Mouse (Mus musculus): ENCODE data around the gene Pard3. TPM values are rescaled to one million over a fixed set of nuclear protein-coding genes. Genes with fewer than 3 reads are reported as not detected.

Gene Pard3
- polyA plus RNA-seq, 1 experiment from 2014 or later = 38.3 TPM

DNA sequence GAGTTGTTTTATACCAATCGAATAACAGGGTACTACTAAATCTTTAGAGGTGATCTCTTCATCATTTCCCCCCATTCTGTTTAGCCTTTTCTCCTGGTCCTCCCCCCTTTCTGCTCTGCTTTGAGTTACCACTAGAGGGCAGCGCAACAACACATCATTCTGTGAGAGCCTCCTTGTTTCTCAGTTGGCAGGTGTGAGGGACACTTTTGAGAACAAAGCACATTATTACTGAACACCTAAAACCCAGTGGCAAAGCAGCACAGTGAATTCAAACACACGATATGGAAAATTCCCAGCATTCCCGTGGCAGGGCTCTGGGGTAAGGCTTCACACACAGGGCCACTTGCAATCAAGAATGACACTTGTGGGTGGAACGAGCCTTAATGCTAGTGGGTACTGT lies 127.7 kb downstream of the Pard3 start:
- WGBS = 41% methylated on average over 5 of the region's 5 CpGs
- Histone ChIP-seq H3K4me3 (no peak overlapping the region), H3K27me3 (no peaks in the 10 kb centered on the region), H3K9ac (no peak overlapping the region), H3K4me2 (replicated peaks) (no peak overlapping the region), H3K4me1 (peaks cover 25% of the 10 kb centered on the region), H3K27ac (no peak overlapping the region; the same call in none of the 2 replicates), H3K36me3 (no peaks in the 10 kb centered on the region), H3K9me3 (replicated peaks) (no peaks in the 10 kb centered on the region)
- peak; percentile 36; the same call in 1 of the 2 replicates for ATAC-seq (ENCODE audit: low FRiP score)

DNA sequence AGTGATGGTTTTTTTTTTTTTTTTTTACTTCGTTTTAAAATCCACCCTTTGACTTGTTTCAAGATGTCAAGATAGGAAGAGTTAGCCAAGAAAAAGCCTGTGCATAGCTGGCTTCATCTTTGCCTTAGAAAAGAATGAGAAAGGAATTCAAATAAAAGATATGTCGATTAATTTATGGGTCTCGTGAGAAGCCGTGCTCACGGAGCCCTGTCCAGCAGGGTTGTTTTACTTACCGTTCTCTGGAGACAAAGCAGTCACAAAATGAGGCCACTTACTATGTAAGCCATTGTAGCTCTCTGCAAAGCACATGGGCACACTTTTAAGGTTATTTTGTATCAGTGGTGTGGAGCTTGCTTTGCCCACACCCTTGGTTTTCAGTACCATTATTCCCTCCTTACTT lies 128.1 kb downstream of the Pard3 start:
- no peaks in the 10 kb centered on the region for H3K27me3 ChIP-seq
- no peak overlapping the region for H3K4me2 ChIP-seq (replicated peaks)
- no peaks in the 10 kb centered on the region for H3K36me3 ChIP-seq
- no peak overlapping the region for H3K9ac ChIP-seq
- WGBS = 61% methylated on average over 6 of the region's 6 CpGs
- no peak for ATAC-seq (ENCODE audit: low FRiP score)
- peak overlapping the region; percentile 48 for H3K27ac ChIP-seq
- no peaks in the 10 kb centered on the region for H3K9me3 ChIP-seq (replicated peaks)
- no peak overlapping the region for H3K4me3 ChIP-seq
- H3K4me1 ChIP-seq = peaks cover 25% of the 10 kb centered on the region

GRCm38 (mm10) chr8:127192331-127192730 lies 128.6 kb downstream of the Pard3 start:
- H3K27me3 ChIP-seq = no peaks in the 10 kb centered on the region
- H3K27ac ChIP-seq = peak overlapping the region; percentile 48; the same call in 1 of the 2 replicates
- peaks cover 24% of the 10 kb centered on the region for H3K4me1 ChIP-seq
- H3K9ac ChIP-seq = no peak overlapping the region
- ATAC-seq (ENCODE audit: low FRiP score) = no peak
- H3K9me3 ChIP-seq (replicated peaks) = no peaks in the 10 kb centered on the region
- no peak overlapping the region for H3K4me2 ChIP-seq (replicated peaks)
- no peak overlapping the region for H3K4me3 ChIP-seq
- no peaks in the 10 kb centered on the region for H3K36me3 ChIP-seq
- 81% methylated on average over 10 of the region's 10 CpGs for WGBS

DNA sequence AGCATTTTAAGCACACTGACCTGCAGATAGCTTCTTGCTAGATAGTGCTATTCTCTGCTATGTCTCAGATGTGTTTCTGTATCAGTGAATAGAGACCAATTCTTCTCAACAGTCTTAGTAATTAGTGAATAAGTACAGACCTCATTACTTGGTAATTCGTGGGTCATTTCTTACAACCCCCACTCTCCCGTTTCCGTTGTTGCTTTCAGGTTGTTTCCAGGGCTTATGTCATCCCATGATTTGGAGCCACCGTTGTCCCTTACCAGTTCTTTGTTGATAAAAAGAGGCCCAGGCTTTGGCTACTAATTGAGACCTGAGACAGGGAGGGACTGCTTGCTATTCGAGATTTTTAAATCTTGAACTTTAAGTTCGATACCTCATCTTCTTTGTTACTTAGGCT lies 129.7 kb downstream of the Pard3 start:
- Histone ChIP-seq H3K4me1 (peaks cover 24% of the 10 kb centered on the region), H3K36me3 (no peaks in the 10 kb centered on the region), H3K4me2 (replicated peaks) (no peak overlapping the region), H3K9me3 (replicated peaks) (no peaks in the 10 kb centered on the region), H3K27ac (no peak overlapping the region), H3K4me3 (no peak overlapping the region), H3K9ac (no peak overlapping the region), H3K27me3 (no peaks in the 10 kb centered on the region)
- 78% methylated on average over 6 of the region's 6 CpGs for WGBS
- no peak for ATAC-seq (ENCODE audit: low FRiP score)

DNA sequence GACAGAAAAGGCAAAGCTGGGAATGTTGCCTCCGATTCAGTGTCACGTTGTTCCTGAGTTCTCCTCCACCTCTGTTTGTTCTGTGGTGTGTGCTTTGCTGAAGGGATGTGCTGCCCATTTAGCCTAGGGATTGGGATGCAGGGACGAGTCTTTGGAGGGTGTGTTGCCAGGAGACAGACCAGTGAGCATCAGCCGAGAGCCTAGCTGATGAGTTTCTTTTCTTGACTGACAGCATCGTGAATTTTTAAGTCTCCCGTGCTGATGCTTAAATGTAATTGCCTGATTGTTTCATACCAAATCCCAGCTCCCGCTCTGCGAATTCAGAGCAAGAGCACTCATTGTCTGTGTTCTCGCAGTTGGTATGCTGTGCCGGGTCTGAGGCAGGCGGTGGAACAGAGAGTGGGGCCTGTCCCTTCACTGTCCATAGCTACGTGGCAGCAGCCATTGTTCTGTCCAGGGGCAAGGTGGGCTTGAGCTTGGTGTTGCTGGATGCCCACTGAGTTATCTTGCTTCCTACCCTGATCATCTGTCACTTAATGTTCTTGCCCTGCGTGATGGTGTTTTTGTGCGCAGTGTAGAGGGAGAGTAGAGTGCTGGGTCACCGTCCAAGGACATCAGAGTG lies 131.2 kb downstream of the Pard3 start:
- Histone ChIP-seq H3K9me3 (replicated peaks) (no peaks in the 10 kb centered on the region), H3K36me3 (no peaks in the 10 kb centered on the region), H3K4me1 (peaks cover 24% of the 10 kb centered on the region), H3K4me2 (replicated peaks) (no peak overlapping the region), H3K4me3 (no peak overlapping the region), H3K27ac (peak overlapping the region; percentile 30; the same call in 1 of the 2 replicates), H3K9ac (no peak overlapping the region), H3K27me3 (no peaks in the 10 kb centered on the region)
- no peak for ATAC-seq (ENCODE audit: low FRiP score)
- 57% methylated on average over 15 of the region's 15 CpGs for WGBS

DNA sequence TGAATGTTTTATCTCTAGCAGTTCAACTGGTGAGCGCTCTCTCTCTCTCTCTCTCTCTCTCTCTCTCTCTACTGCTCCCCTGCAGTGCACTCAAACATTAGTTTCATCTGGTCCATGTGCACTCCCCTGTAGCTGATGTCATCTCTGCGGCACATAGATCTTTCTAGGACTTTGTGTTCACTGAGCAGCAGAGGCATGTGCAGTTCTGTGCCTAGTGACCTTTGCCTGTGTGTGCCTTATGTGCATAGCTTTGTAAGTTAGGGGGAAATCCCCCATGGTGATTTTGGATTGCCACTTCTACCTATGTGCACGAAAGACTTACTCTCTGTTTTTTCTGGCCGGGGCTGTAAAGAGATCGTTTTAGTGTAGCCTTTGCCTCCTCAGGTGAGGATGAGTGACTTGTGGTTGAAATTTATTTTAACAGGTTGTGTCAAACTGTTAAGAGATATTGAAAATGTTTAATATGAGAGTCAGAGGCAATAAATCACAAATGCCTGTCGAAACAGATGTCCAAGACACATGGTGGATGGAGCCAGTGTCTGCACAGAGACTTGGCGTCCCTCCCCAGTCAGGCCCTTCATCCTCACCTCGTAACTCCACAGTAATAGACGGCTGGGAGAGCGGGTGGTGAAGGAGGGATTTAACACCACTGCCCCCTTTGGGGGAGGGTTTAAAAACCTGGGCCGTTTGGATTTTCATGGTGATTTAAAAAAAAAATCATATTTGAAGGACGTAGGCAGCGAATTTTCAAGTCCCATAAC lies 133.0 kb downstream of the Pard3 start:
- no peak overlapping the region for H3K9ac ChIP-seq
- H3K4me3 ChIP-seq = no peak overlapping the region
- H3K4me2 ChIP-seq (replicated peaks) = no peak overlapping the region
- no peak overlapping the region for H3K27ac ChIP-seq
- ATAC-seq (ENCODE audit: low FRiP score) = no peak
- peaks cover 24% of the 10 kb centered on the region for H3K4me1 ChIP-seq
- no peaks in the 10 kb centered on the region for H3K36me3 ChIP-seq
- 70% methylated on average over 13 of the region's 13 CpGs for WGBS
- no peaks in the 10 kb centered on the region for H3K9me3 ChIP-seq (replicated peaks)
- no peaks in the 10 kb centered on the region for H3K27me3 ChIP-seq

GRCm38 (mm10) chr8:127207455-127207854 lies 143.8 kb downstream of the Pard3 start:
- WGBS = 25% methylated on average over 4 of the region's 4 CpGs
- no peaks in the 10 kb centered on the region for H3K9me3 ChIP-seq (replicated peaks)
- H3K27ac ChIP-seq = peak overlapping the region; percentile 44; the same call in 1 of the 2 replicates
- no peak overlapping the region for H3K9ac ChIP-seq
- peak; percentile 54 for ATAC-seq (ENCODE audit: low FRiP score)
- no peak overlapping the region for H3K4me2 ChIP-seq (replicated peaks)
- H3K4me3 ChIP-seq = no peak overlapping the region
- no peaks in the 10 kb centered on the region for H3K27me3 ChIP-seq
- peaks cover 14% of the 10 kb centered on the region for H3K4me1 ChIP-seq
- no peaks in the 10 kb centered on the region for H3K36me3 ChIP-seq

GRCm38 (mm10) chr8:127210621-127211020 lies 146.9 kb downstream of the Pard3 start:
- no peak for ATAC-seq (ENCODE audit: low FRiP score)
- Histone ChIP-seq H3K4me1 (peaks cover 21% of the 10 kb centered on the region), H3K9me3 (replicated peaks) (no peaks in the 10 kb centered on the region), H3K36me3 (no peaks in the 10 kb centered on the region), H3K9ac (no peak overlapping the region), H3K4me3 (no peak overlapping the region), H3K27me3 (no peaks in the 10 kb centered on the region), H3K27ac (no peak overlapping the region), H3K4me2 (replicated peaks) (no peak overlapping the region)
- WGBS = 91% methylated on average over 4 of the region's 4 CpGs

DNA sequence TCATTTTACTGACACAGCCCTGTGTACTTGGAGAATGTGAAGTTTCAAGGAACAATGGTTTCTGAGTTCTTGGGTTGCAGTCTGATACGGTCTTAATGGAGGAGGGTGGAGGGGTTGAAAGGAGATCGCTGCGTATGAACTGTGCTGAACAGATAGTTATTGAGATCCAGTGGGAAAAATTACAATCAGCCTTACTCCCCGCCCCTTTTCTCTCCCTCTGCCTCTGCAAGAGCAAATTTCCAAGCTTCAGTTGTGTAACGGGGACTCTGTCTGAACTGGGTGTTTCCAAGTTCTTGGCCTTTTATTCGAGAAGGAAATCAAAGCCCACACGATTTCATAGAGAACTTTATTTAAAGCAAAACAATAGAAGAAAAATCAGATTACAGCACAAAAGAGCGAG lies 150.6 kb downstream of the Pard3 start:
- WGBS = 67% methylated on average over 8 of the region's 8 CpGs
- no peak for ATAC-seq (ENCODE audit: low FRiP score)
- Histone ChIP-seq H3K36me3 (no peaks in the 10 kb centered on the region), H3K4me2 (replicated peaks) (no peak overlapping the region), H3K27ac (peak overlapping the region; percentile 66), H3K27me3 (no peaks in the 10 kb centered on the region), H3K9ac (no peak overlapping the region), H3K9me3 (replicated peaks) (no peaks in the 10 kb centered on the region), H3K4me3 (no peak overlapping the region), H3K4me1 (peaks cover 13% of the 10 kb centered on the region)

DNA sequence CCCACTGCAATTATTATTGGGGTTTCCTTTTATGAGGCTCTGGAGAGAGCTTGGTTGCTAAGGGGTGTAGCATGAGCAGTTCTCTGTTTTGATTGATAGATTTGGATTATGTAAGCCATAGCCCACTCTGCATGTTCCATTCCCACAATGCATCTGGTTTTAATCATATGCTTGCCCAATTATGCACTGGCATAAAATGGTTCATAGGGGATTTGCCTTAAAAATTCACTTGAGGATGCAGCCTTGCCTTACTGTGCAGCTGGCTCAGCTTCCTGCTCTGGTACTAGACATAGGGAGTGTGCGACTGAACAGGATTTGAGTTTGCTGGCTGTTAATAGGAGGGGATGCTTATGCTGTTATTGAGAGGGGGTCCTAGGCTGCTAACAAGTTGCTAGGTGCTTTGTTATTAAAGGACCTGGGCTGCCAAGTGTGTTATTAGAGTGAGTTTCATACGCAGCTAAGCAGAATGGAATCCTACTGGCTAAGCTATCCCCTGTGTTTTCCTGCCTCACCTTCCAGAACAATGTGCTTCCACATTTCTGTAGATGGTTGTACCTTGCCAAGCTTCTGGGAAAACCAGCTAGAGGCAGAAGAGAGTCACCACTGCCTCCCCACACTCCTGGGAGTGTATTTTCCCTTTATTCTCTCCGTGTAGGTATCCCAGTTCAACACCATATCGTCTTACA lies 151.2 kb downstream of the Pard3 start:
- Histone ChIP-seq H3K36me3 (no peaks in the 10 kb centered on the region), H3K27me3 (no peaks in the 10 kb centered on the region), H3K9me3 (replicated peaks) (no peaks in the 10 kb centered on the region), H3K4me1 (peaks cover 15% of the 10 kb centered on the region), H3K27ac (peak overlapping the region; percentile 66), H3K4me3 (no peak overlapping the region), H3K4me2 (replicated peaks) (no peak overlapping the region), H3K9ac (no peak overlapping the region)
- peak; percentile 74 for ATAC-seq (ENCODE audit: low FRiP score)
- 67% methylated on average over 4 of the region's 4 CpGs for WGBS

DNA sequence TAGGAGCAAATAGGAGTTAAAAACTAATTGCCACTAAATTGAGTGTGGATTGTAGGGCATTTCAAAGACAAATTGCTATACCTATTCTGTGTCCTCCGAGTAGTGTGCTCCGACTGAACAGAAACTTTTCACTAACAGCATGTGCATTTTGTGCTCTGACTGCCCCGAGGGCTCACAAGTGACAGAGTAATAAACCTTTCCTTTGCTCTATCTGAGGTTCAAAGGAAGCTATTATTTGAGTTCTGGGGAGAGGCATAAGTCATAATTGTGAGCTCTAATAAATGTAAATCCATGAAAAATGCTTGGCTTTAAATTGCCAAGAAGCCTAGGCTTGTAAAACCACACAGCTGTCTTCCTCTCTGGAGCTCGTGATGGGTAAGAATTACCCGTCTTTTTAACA lies 156.5 kb downstream of the Pard3 start:
- Histone ChIP-seq H3K27ac (no peak overlapping the region), H3K4me1 (peaks cover 9% of the 10 kb centered on the region; the same call in 1 of the 2 replicates)
- WGBS = 66% methylated on average over 5 of the region's 5 CpGs

DNA sequence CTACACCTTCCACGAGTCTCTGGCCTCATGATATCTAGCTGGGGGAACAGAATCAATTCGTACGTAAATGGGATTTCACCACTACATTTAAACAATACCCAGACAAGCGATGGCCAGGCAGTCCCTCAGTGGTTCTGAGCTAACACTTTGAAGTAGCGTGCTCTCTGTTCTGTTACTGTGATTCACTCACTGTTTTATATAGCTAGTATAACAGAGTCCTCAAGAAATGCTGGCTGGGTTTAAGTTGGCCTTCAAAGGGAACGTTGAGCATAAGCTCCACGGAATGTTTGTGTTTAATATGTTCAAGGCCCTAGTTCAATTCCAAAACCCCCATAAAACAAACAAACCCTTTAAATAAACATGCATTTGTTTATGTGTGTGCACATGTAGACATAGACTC lies 156.9 kb downstream of the Pard3 start:
- peaks cover 9% of the 10 kb centered on the region; the same call in 1 of the 2 replicates for H3K4me1 ChIP-seq
- H3K36me3 ChIP-seq = no peaks in the 10 kb centered on the region
- H3K27me3 ChIP-seq = no peaks in the 10 kb centered on the region
- WGBS = 76% methylated on average over 7 of the region's 7 CpGs
- H3K9me3 ChIP-seq (replicated peaks) = no peaks in the 10 kb centered on the region
- ATAC-seq (ENCODE audit: low FRiP score) = no peak
- H3K9ac ChIP-seq = no peak overlapping the region
- H3K4me2 ChIP-seq (replicated peaks) = no peak overlapping the region
- no peak overlapping the region for H3K27ac ChIP-seq
- H3K4me3 ChIP-seq = no peak overlapping the region

More for the DNA sequence above, 156.5 kb downstream of the Pard3 start:
- Histone ChIP-seq H3K9ac (no peak overlapping the region), H3K9me3 (replicated peaks) (no peaks in the 10 kb centered on the region), H3K4me3 (no peak overlapping the region), H3K36me3 (no peaks in the 10 kb centered on the region), H3K27me3 (no peaks in the 10 kb centered on the region), H3K4me2 (replicated peaks) (no peak overlapping the region)
- no peak for ATAC-seq (ENCODE audit: low FRiP score)

Measured in hindbrain, embryonic 12.5 days (tissue).